Mouse (Mus musculus) neural tube, postnatal 0 days (tissue): ENCODE results near the gene Uqcrc1. TPM values are rescaled to one million over a fixed set of nuclear protein-coding genes. Genes with fewer than 3 reads are reported as not detected.

Experiments used
- microRNA counts: library from miRNA; unstranded; fragments of <30 nt; microRNA quantifications from one replicate; lab custom pipeline; 2015
- microRNA-seq: library from miRNA; unstranded; fragments of <30 nt; microRNA quantifications from one replicate; pipeline ENCODE4, GENCODE M21; 2016
- polyA plus RNA-seq: library from polyadenylated mRNA; unstranded; fragments of >200 nt; fragmentation: Nextera tagmentation; extraction: Ambion mirVana; gene quantifications from 2 replicates; pipeline ENCODE4 v1.2.1, GENCODE M21; 2015

The Uqcrc1 gene
- polyA plus RNA-seq = 610 and 634 TPM in 2 replicates

DNA sequence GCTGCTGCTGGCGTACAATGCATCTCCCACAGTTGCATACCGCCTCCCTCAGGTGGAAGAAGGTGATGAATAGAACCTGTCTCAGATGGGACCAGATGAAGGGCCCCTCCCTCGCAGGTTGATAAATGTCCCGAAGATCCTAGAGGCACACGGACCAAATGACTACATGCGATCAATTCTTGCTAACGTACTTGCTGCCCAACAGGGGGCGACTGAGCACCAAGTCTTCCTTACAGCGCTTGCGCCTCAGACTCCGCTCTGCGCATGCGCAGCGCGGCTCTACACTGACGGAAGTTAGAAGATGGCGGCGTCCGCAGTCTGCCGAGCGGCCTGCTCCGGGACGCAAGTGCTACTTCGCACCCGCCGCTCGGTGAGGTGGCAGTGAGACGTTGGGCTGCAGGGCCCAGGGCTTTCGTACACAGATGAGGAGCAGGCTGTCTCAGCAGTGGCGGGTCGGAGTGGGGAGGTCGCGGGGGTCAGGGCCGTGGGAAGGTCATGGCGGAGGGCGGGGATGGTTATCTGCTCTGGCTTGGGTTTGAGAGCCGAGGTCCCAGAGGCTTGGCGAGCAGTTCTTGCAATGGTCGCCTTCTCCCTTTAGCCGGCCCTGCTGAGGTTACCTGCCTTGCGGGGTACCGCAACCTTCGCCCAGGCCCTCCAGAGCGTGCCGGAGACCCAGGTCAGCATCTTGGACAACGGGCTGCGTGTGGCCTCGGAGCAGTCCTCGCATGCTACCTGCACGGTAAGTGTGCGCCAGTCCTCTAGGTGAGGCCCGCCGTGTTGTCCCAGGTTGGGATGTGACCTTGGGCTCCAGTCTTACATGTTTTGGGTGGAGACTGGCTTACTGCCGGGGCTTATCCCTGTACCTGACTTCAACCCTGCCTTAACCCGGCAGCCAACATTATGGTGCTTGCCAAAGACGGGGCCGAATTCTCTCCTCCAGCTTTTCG, at the start of gene Uqcrc1:
TSS of gene Uqcrc1 (plus strand) at position 216 of the 947 bp plus-strand sequence.

GRCm38 (mm10) chr9:108914491-108914890, 21.9 kb upstream of the Uqcrc1 start, which contains the start of gene Tmem89:
Gene Tmem89, plus strand, starts transcription at chr9:108914619.

GRCm38 (mm10) chr9:108953081-108953636, 16.7 kb downstream of the Uqcrc1 start, which contains the start of gene Col7a1:
Gene Col7a1, plus strand, starts transcription at chr9:108953586.

DNA sequence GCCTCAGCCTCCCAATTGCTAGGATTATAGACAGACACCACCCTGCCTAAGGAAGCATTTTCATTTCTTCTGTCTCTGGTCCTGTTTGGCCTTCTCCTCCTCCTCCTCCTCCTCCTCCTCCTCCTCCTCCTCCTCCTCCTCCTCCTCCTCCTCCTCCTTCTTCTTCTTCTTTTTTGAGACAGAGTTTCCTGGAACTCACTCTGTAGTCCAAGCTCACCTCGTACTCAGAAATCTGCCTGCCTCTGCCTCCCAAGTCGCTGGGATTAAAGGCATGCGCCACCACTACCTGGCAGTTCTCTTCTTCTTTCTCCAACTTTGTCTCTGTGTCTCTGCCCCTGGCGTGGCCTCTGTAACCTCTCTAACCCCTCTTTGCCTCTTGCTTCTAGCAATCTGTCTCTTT, 49.3 kb downstream of the Uqcrc1 start, which contains the start of gene Ucn2:
TSS of gene Ucn2 (plus strand) at position 301 of the 400 bp plus-strand sequence.

GRCm38 (mm10) chr9:108991428-108992084, 55.1 kb downstream of the Uqcrc1 start, which contains the start of gene Pfkfb4:
Gene Pfkfb4, plus strand, starts transcription at chr9:108991778.

MicroRNAs within 50 kb of the gene (microRNA counts, 519-probe panel; counts per million panel counts)
- 40.5 counts per million for microRNA mmu-miR-711 (lab: Ali Mortazavi, UCI)

Small RNAs within 50 kb of the gene (microRNA-seq; reads per million reads assigned to microRNA genes)
- gene Mir711 = not detected

Other genes starting within 250 kb of the Uqcrc1 start
- 45.1 and 46.4 TPM in 2 replicates for gene Prkar2a, start 247.3 kb upstream of the Uqcrc1 start, polyA plus RNA-seq
- 153 and 186 TPM in 2 replicates for gene Ip6k2, start 152.8 kb upstream of the Uqcrc1 start, polyA plus RNA-seq
- 29.3 and 29.7 TPM in 2 replicates for gene Nckipsd, start 128.3 kb upstream of the Uqcrc1 start, polyA plus RNA-seq
- gene Celsr3, start 110.3 kb upstream of the Uqcrc1 start, polyA plus RNA-seq = 5.2 and 8.2 TPM in 2 replicates
- gene Slc26a6, start 83.3 kb upstream of the Uqcrc1 start, polyA plus RNA-seq = 25.2 and 32.2 TPM in 2 replicates
- gene Tmem89, start 22.0 kb upstream of the Uqcrc1 start, polyA plus RNA-seq = not detected in 2 replicates
- 1.9 and 2.4 TPM in 2 replicates for gene Col7a1, start 17.0 kb downstream of the Uqcrc1 start, polyA plus RNA-seq
- gene Ucn2, start 49.4 kb downstream of the Uqcrc1 start, polyA plus RNA-seq = 0.13 TPM in 1 of 2 replicates, not detected in the other
- 16.8 and 21.5 TPM in 2 replicates for gene Pfkfb4, start 55.1 kb downstream of the Uqcrc1 start, polyA plus RNA-seq
- gene Shisa5, start 101.9 kb downstream of the Uqcrc1 start, polyA plus RNA-seq = 84.2 and 85.5 TPM in 2 replicates
- 15.9 and 21.4 TPM in 2 replicates for gene Trex1, start 123.1 kb downstream of the Uqcrc1 start, polyA plus RNA-seq
- gene Atrip, start 137.5 kb downstream of the Uqcrc1 start, polyA plus RNA-seq = 26.0 and 28.4 TPM in 2 replicates
- gene Ccdc51, start 145.9 kb downstream of the Uqcrc1 start, polyA plus RNA-seq = 7.3 and 8.0 TPM in 2 replicates
- 806 and 829 TPM in 2 replicates for gene Tma7, start 146.0 kb downstream of the Uqcrc1 start, polyA plus RNA-seq
- gene Plxnb1, start 158.8 kb downstream of the Uqcrc1 start, polyA plus RNA-seq = 8.7 and 11.0 TPM in 2 replicates
- gene Fbxw21, start 225.4 kb downstream of the Uqcrc1 start, polyA plus RNA-seq = not detected in 2 replicates